Mouse (Mus musculus) cerebellum, adult 2 months (tissue): ENCODE data around the gene Lama1.

Source experiments
- CTCF ChIP-seq: fragments of 200-500 bp; IDR thresholded peaks from 2 replicates; pipeline ENCODE4 v1.5.1; 2011; ENCODE audit warnings: low read depth, mild to moderate bottlenecking, control low read depth, low read length, moderate library complexity, borderline replicate concordance; ENCODE audit not compliant: insufficient read depth
- POLR2A ChIP-seq: fragments of 200-500 bp; IDR thresholded peaks from 2 replicates; pipeline ENCODE4 v1.6.1; 2011; ENCODE audit warnings: low read length, control low read depth, borderline replicate concordance; ENCODE audit not compliant: insufficient read depth

- TF ChIP-seq CTCF (no peak), POLR2A (no peak)
These were observed 11.9 kb upstream of the Lama1 start for GRCm38 (mm10) chr17:67685022-67685743.
